Mouse (Mus musculus) liver, embryonic 14.5 days (tissue): ENCODE measurements around the gene Cenpu. TPM values are rescaled to one million over a fixed set of nuclear protein-coding genes. Genes with fewer than 3 reads are reported as not detected.

Experiments
- ATAC-seq: fragments of 200-750 bp; cut with Nextera tagmentation; 2 replicates; pipeline ENCODE4 v1.8.0; 2017; ENCODE audit warnings: moderate number of reproducible peaks, mild to moderate bottlenecking, moderate library complexity; ENCODE audit not compliant: insufficient read depth
- DNase-seq, 3 experiments: peaks; one replicate each; pipeline ENCODE4 v3.0.0-alpha.2; 2012 to 2013; ENCODE audit warnings: low read depth in 3 of 3, low spot score in 3 of 3
- H3K27ac ChIP-seq: fragments of 300-500 bp; sonication (generic); 2 replicates; pipeline ENCODE4 v1.5.1; 2014; ENCODE audit warnings: moderate library complexity, mild to moderate bottlenecking, control low read depth, inconsistent platforms
- H3K27me3 ChIP-seq: fragments of 300-500 bp; sonication (generic); 2 replicates; pipeline ENCODE4 v1.6.1; 2014; ENCODE audit warnings: mild to moderate bottlenecking, low read length, moderate library complexity; ENCODE audit not compliant: control insufficient read depth, insufficient read depth
- H3K36me3 ChIP-seq: fragments of 300-500 bp; sonication (generic); replicated peaks from 2 replicates; pipeline ENCODE4 v1.6.1; 2014; ENCODE audit warnings: low read depth; ENCODE audit not compliant: control insufficient read depth, insufficient read depth
- H3K4me1 ChIP-seq, 2 experiments: fragments of 200-500 bp in 1 of 2; fragments of 300-500 bp in 1 of 2; sonication (generic) in 1 of 2; replicated peaks; 2 replicates each; pipeline ENCODE4 v1.6.1; 2012 to 2014; ENCODE audit warnings: antibody characterized with exemption in 1 of 2, inconsistent platforms in 1 of 2, low read length in 1 of 2; ENCODE audit not compliant: control insufficient read depth in 2 of 2, insufficient read depth in 2 of 2
- H3K4me2 ChIP-seq: fragments of 300-500 bp; sonication (generic); 2 replicates; pipeline ENCODE4 v1.6.1; 2014; ENCODE audit warnings: low read depth, mild to moderate bottlenecking, control low read depth, moderate library complexity
- H3K4me3 ChIP-seq, 2 experiments: fragments of 200-500 bp in 1 of 2; fragments of 300-500 bp in 1 of 2; sonication (generic) in 1 of 2; 2 replicates each; pipeline ENCODE4 v1.5.1; 2012 to 2014; ENCODE audit warnings: low read depth in 2 of 2, low read length in 2 of 2, mild to moderate bottlenecking in 2 of 2, control low read depth in 1 of 2, inconsistent platforms in 1 of 2, moderate library complexity in 1 of 2; ENCODE audit not compliant: insufficient read depth in 1 of 2
- H3K9ac ChIP-seq: fragments of 300-500 bp; sonication (generic); replicated peaks from 2 replicates; pipeline ENCODE4 v1.6.1; 2014; ENCODE audit warnings: mild to moderate bottlenecking, control low read depth, moderate library complexity
- H3K9me3 ChIP-seq: fragments of 300-500 bp; sonication (generic); 2 replicates; pipeline ENCODE4 v1.6.1; 2016; ENCODE audit warnings: low read length, mixed read lengths; ENCODE audit not compliant: control insufficient read depth
- CTCF ChIP-seq: IDR thresholded peaks from 2 replicates; pipeline ENCODE4 v1.5.1; 2016; ENCODE audit warnings: antibody characterized with exemption, low read depth, control low read depth
- EP300 ChIP-seq: IDR thresholded peaks from 2 replicates; pipeline ENCODE4 v1.6.1; 2016; ENCODE audit warnings: antibody characterized with exemption, low read depth
- WGBS: fragments of 180-500 bp; shearing (Covaris S2); extraction: QIAGEN DNeasy Blood & Tissue Kit; methylation state at CpG from one replicate; pipeline ENCODE4 v1.1.7; 2014; ENCODE audit not compliant: insufficient replicate concordance; 5-methylcytosine and 5-hydroxymethylcytosine counted together
- polyA plus RNA-seq, 2 experiments: library from polyadenylated mRNA; depleted of rRNA in 1 of 2; stranded (reverse) in 1 of 2; unstranded in 1 of 2; fragments of >200 nt; fragmentation: Nextera tagmentation in 1 of 2; extraction: Ambion mirVana in 1 of 2; gene quantifications; 2 replicates each; pipeline versions ENCODE4 v1.2.1 to v1.2.3; 2012 to 2014

Cenpu gene
- polyA plus RNA-seq, 2 experiments = 8.9 to 16.5 TPM

DNA sequence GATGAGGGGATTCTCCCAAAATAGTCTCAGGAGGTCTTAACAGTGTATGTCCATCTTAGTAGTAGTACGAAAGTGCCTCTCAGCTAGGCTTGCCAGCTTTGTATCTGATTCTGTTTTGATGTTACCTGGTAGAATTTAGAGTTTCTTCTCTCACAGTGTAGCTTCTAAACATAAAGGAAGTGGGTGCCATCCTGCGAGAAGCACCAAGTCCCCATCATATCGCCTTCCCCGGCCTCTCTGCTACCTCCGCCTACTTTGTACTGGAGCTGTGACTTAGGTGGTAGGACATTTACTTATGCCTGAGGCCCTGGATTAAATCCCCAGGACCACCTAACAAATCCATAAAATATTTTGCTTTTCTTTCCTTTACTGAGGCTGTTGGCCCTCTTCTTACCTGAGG is 74.8 kb downstream of the Cenpu start:
- no peak for TF ChIP-seq EP300
- no peak for TF ChIP-seq CTCF
- no peak overlapping the region for H3K27ac ChIP-seq
- no peak overlapping the region for H3K9ac ChIP-seq
- 76% methylated on average over 5 of the region's 5 CpGs for WGBS
- ATAC-seq (no peak), DNase-seq (no peak)
- no peak overlapping the region for H3K4me3 ChIP-seq
- no peak overlapping the region for H3K4me2 ChIP-seq
- no peaks in the 10 kb centered on the region; the same call in 1 of the 2 replicates for H3K36me3 ChIP-seq
- H3K9me3 ChIP-seq = no peaks in the 10 kb centered on the region
- H3K4me1 ChIP-seq = peaks cover 0 to 16% of the 10 kb centered on the region in 2 experiments; a peak in 2 of 4 replicates
- H3K27me3 ChIP-seq = no peaks in the 10 kb centered on the region

GRCm38 (mm10) chr8:46627881-46628280 is 76.1 kb downstream of the Cenpu start:
- Histone ChIP-seq H3K27ac (no peak overlapping the region), H3K4me2 (no peak overlapping the region), H3K9me3 (no peaks in the 10 kb centered on the region), H3K4me3 (no peak overlapping the region), H3K36me3 (peaks cover 3% of the 10 kb centered on the region), H3K27me3 (no peaks in the 10 kb centered on the region), H3K4me1 (peaks cover 0 to 16% of the 10 kb centered on the region in 2 experiments; a peak in 2 of 4 replicates), H3K9ac (no peak overlapping the region)
- no peak for TF ChIP-seq EP300
- TF ChIP-seq CTCF = no peak
- 53% methylated on average over 7 of the region's 7 CpGs for WGBS
- ATAC-seq (no peak), DNase-seq (no peak)

- no peaks in the 10 kb centered on the region for H3K9me3 ChIP-seq
- H3K4me1 ChIP-seq = peaks cover 0 to 16% of the 10 kb centered on the region in 2 experiments; a peak in 2 of 4 replicates
- DNase-seq (no peak), ATAC-seq (no peak)
- H3K27ac ChIP-seq = no peak overlapping the region
- H3K27me3 ChIP-seq = no peaks in the 10 kb centered on the region
- H3K9ac ChIP-seq = no peak overlapping the region
- no peak overlapping the region for H3K4me3 ChIP-seq
- TF ChIP-seq EP300 (no peak), CTCF (no peak)
- H3K4me2 ChIP-seq = no peak overlapping the region
- H3K36me3 ChIP-seq = peaks cover 10% of the 10 kb centered on the region
- 84% methylated on average over 1 of the region's 1 CpGs for WGBS
Measured at GRCm38 (mm10) chr8:46628645-46629044, 76.8 kb downstream of the Cenpu start.

Other genes starting within 250 kb of the Cenpu start
- 27.5 and 39.4 TPM in 2 replicates for gene Acsl1, start 81.0 kb upstream of the Cenpu start, polyA plus RNA-seq (2012; rRNA removed)
- 64.2 and 73.7 TPM in 2 replicates for gene Acsl1, start 81.0 kb upstream of the Cenpu start, polyA plus RNA-seq (2014; fragmentation: Nextera tagmentation; extraction: Ambion mirVana)
- 3.3 and 4.0 TPM in 2 replicates for gene Primpol, start 65.2 kb downstream of the Cenpu start, polyA plus RNA-seq (2012; rRNA removed)
- 9.0 and 9.5 TPM in 2 replicates for gene Primpol, start 65.2 kb downstream of the Cenpu start, polyA plus RNA-seq (2014; fragmentation: Nextera tagmentation; extraction: Ambion mirVana)
- gene Casp3, start 65.3 kb downstream of the Cenpu start, polyA plus RNA-seq (2012; rRNA removed) = 21.0 and 33.2 TPM in 2 replicates
- 50.4 and 60.3 TPM in 2 replicates for gene Casp3, start 65.3 kb downstream of the Cenpu start, polyA plus RNA-seq (2014; fragmentation: Nextera tagmentation; extraction: Ambion mirVana)
- gene Irf2, start 187.7 kb downstream of the Cenpu start, polyA plus RNA-seq (2012; rRNA removed) = 4.0 and 5.8 TPM in 2 replicates
- gene Irf2, start 187.7 kb downstream of the Cenpu start, polyA plus RNA-seq (2014; fragmentation: Nextera tagmentation; extraction: Ambion mirVana) = 11.5 and 11.8 TPM in 2 replicates